22 mouse cellular contexts compared by ENCODE assay signal in the genomic region with DNA sequence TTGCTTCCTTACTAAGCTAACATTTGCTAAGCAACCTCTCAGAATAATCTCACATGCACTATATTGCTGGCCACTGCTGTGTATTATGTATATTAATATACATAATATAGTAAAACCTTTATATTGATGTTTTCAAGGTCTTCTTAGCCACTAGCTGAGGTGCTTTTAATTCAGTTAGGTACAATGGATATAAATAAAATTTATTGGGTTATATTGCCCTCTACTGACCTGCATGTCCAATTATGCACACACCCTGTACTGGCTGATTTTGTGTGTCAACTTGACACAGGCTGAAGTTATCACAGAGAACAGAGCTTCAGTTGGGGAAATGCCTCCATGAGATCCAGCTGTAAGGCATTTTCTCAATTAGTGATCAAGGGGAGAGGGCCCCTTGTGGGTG. TPM values are rescaled to one million over a fixed set of nuclear protein-coding genes. Genes with fewer than 3 reads are reported as not detected.
A peak's percentile ranks its signal among the peaks of the same experiment; 100 is the strongest.
DNase-seq lines count a peak whose midpoint lies in the region; ATAC-seq and TF ChIP-seq lines count a peak whose summit lies in the region.
"Had no signal": no experiment of that assay in that cellular context is flagged by ENCODE, and none has a peak within 500 bp of the region (broad histone marks: within the 10 kb centered on the region; RNA-seq: fewer than 3 reads in every experiment).

No protein-coding gene starts in this region.

- H3K27ac ChIP-seq in heart, adult 2 months: no peak overlapping the region
- H3K27ac ChIP-seq in heart, embryonic 10.5 days: no peak overlapping the region
- H3K27ac ChIP-seq in lung, embryonic 14.5 days (ENCODE audit: low read depth): no peak overlapping the region
- H3K27ac ChIP-seq in liver, embryonic 15.5 days (replicated peaks): peak overlapping the region; percentile 73
- H3K27ac ChIP-seq in thymus, adult 2 months (ENCODE audit: control insufficient read depth, insufficient read depth, low read length): no peak overlapping the region
- H3K27ac ChIP-seq: embryonic facial prominence, embryonic 12.5 days; hindbrain, embryonic 10.5 days; kidney, embryonic 15.5 days; limb, embryonic 13.5 days; neural tube, embryonic 13.5 days had no signal

- no peaks in the 10 kb centered on the region for H3K4me1 ChIP-seq in heart, adult 2 months (ENCODE audit: control insufficient read depth, insufficient read depth, low read length)
- H3K4me1 ChIP-seq in heart, embryonic 10.5 days: peaks cover 16% of the 10 kb centered on the region
- H3K4me1 ChIP-seq in lung, embryonic 14.5 days (ENCODE audit: insufficient read depth): no peaks in the 10 kb centered on the region
- H3K4me1 ChIP-seq in lung, adult 2 months (ENCODE audit: control insufficient read depth, insufficient read depth, low read length): no peaks in the 10 kb centered on the region
- peaks cover 35% of the 10 kb centered on the region for H3K4me1 ChIP-seq in liver, embryonic 15.5 days (replicated peaks)
- H3K4me1 ChIP-seq in thymus, adult 2 months (replicated peaks; ENCODE audit: control insufficient read depth, insufficient read depth, low read length): no peaks in the 10 kb centered on the region
- H3K4me1 ChIP-seq: hindbrain, embryonic 10.5 days; kidney, embryonic 15.5 days; neural tube, embryonic 13.5 days had no signal

- no peak for TF ChIP-seq EP300 in heart, adult 2 months (IDR thresholded peaks at IDR 0.05; ENCODE audit: insufficient read depth, low read depth, low read length)

- no peak overlapping the region for H3K4me3 ChIP-seq in heart, adult 2 months
- no peak overlapping the region for H3K4me3 ChIP-seq in heart, embryonic 10.5 days
- H3K4me3 ChIP-seq in lung, embryonic 14.5 days (ENCODE audit: low read depth, low read length): no peak overlapping the region
- no peak overlapping the region for H3K4me3 ChIP-seq in lung, adult 2 months (replicated peaks; ENCODE audit: extremely low read depth, low read depth, low read length)
- H3K4me3 ChIP-seq in liver, embryonic 15.5 days (replicated peaks): no peak overlapping the region
- H3K4me3 ChIP-seq in thymus, adult 2 months (ENCODE audit: control insufficient read depth, insufficient read depth, low read length): no peak overlapping the region
- H3K4me3 ChIP-seq: embryonic facial prominence, embryonic 12.5 days; hindbrain, embryonic 10.5 days; kidney, embryonic 15.5 days; limb, embryonic 13.5 days; neural tube, embryonic 13.5 days had no signal

- TF ChIP-seq CTCF in heart, adult 2 months (IDR thresholded peaks at IDR 0.05): peak; percentile 43
- TF ChIP-seq CTCF in lung, embryonic 14.5 days (IDR thresholded peaks at IDR 0.05; ENCODE audit: low read depth): 0 out of 2 replicates have a peak, but pooled peaks have one; percentile 4
- no peak for TF ChIP-seq CTCF in lung, adult 2 months (IDR thresholded peaks at IDR 0.05; ENCODE audit: insufficient read depth, low read length)
- no peak for TF ChIP-seq CTCF in brain, embryonic 14.5 days (IDR thresholded peaks at IDR 0.05; ENCODE audit: borderline replicate concordance, extremely low read depth, insufficient read depth, insufficient read length)
- TF ChIP-seq CTCF in thymus, adult 2 months (IDR thresholded peaks at IDR 0.05; ENCODE audit: borderline replicate concordance, control insufficient read depth, extremely low read depth, insufficient read depth, low read length, poor library complexity): no peak

- ATAC-seq in lung, embryonic 14.5 days (ENCODE audit: insufficient read depth): no peak
- peak; percentile 77 for ATAC-seq in liver, embryonic 15.5 days (ENCODE audit: insufficient read depth)
- ATAC-seq: inflammation-experienced regulatory T-cells, adult 6 months had no signal

- no peaks in the 10 kb centered on the region for H3K27me3 ChIP-seq in heart, adult 2 months (ENCODE audit: control insufficient read depth, insufficient read depth, low read length)
- no peaks in the 10 kb centered on the region for H3K27me3 ChIP-seq in heart, embryonic 10.5 days (ENCODE audit: insufficient read depth, poor library complexity, severe bottlenecking)
- no peaks in the 10 kb centered on the region for H3K27me3 ChIP-seq in lung, embryonic 14.5 days (ENCODE audit: insufficient read depth, low read length)
- no peaks in the 10 kb centered on the region for H3K27me3 ChIP-seq in liver, embryonic 15.5 days
- H3K27me3 ChIP-seq in thymus, adult 2 months (ENCODE audit: control insufficient read depth, insufficient read depth, low read length): no peaks in the 10 kb centered on the region
- H3K27me3 ChIP-seq: embryonic facial prominence, embryonic 12.5 days; kidney, embryonic 15.5 days; limb, embryonic 13.5 days; neural tube, embryonic 13.5 days had no signal

- DNase-seq in heart, adult 2 months: no peak
- no peak for DNase-seq in heart, embryonic 10.5 days (ENCODE audit: low spot score)
- no peak for DNase-seq in lung, embryonic 14.5 days
- DNase-seq in lung, adult 2 months: no peak
- peak; percentile 43 for DNase-seq in brain, embryonic 14.5 days (ENCODE audit: low read depth)
- no peak for DNase-seq in thymus, adult 2 months
- DNase-seq in embryo, embryonic 10.5 days (ENCODE audit: low spot score): no peak
- DNase-seq: cerebellum, adult 11 months; cerebellum, postnatal 36 days; lung, postnatal 10 days; right cerebral cortex, postnatal 14 days; thymus, postnatal 14 days had no signal

- H3K9ac ChIP-seq in heart, adult 2 months (ENCODE audit: low read depth, low read length): no peak overlapping the region
- no peak overlapping the region for H3K9ac ChIP-seq in lung, embryonic 14.5 days
- H3K9ac ChIP-seq in liver, embryonic 15.5 days: no peak overlapping the region
- H3K9ac ChIP-seq: embryonic facial prominence, embryonic 12.5 days; kidney, embryonic 15.5 days; limb, embryonic 13.5 days; neural tube, embryonic 13.5 days had no signal

- no peaks in the 10 kb centered on the region for H3K79me2 ChIP-seq in heart, adult 2 months (replicated peaks; ENCODE audit: control insufficient read depth, insufficient read depth, low read length)

- no peaks in the 10 kb centered on the region for H3K9me3 ChIP-seq in heart, embryonic 10.5 days
- H3K9me3 ChIP-seq in lung, embryonic 14.5 days (ENCODE audit: low read depth, low read length): no peaks in the 10 kb centered on the region
- no peaks in the 10 kb centered on the region for H3K9me3 ChIP-seq in liver, embryonic 15.5 days (replicated peaks)
- H3K9me3 ChIP-seq: embryonic facial prominence, embryonic 12.5 days; hindbrain, embryonic 10.5 days; kidney, embryonic 15.5 days; limb, embryonic 13.5 days; neural tube, embryonic 13.5 days had no signal

- intact Hi-C loops in heart, adult 2 months (cut with DNase I): no loop called here

- TF ChIP-seq POLR2A in heart, adult 2 months (IDR thresholded peaks at IDR 0.05; ENCODE audit: insufficient read depth, low read depth, low read length): no peak
- no peak for TF ChIP-seq POLR2A in lung, adult 2 months (IDR thresholded peaks at IDR 0.05; ENCODE audit: borderline replicate concordance, extremely low read depth, low read depth, low read length)
- TF ChIP-seq POLR2A in brain, embryonic 14.5 days (IDR thresholded peaks at IDR 0.05; ENCODE audit: borderline replicate concordance, extremely low read depth, insufficient read depth, insufficient read length, poor library complexity, severe bottlenecking): no peak
- TF ChIP-seq POLR2A in thymus, adult 2 months (IDR thresholded peaks at IDR 0.05; ENCODE audit: control insufficient read depth, extremely low read depth, insufficient read depth, low read length, poor library complexity): no peak

- H3K36me3 ChIP-seq in heart, adult 2 months (ENCODE audit: control insufficient read depth, insufficient read depth, low read length): no peaks in the 10 kb centered on the region; the same call in 1 of the 2 replicates
- H3K36me3 ChIP-seq in heart, embryonic 10.5 days: peaks cover 17% of the 10 kb centered on the region
- H3K36me3 ChIP-seq in lung, embryonic 14.5 days (ENCODE audit: insufficient read depth): no peaks in the 10 kb centered on the region; the same call in 1 of the 2 replicates
- H3K36me3 ChIP-seq in liver, embryonic 15.5 days (replicated peaks): peaks cover 13% of the 10 kb centered on the region
- H3K36me3 ChIP-seq in thymus, adult 2 months (ENCODE audit: control insufficient read depth, insufficient read depth, low read length): peaks cover 13% of the 10 kb centered on the region

- no peak overlapping the region for H3K4me2 ChIP-seq in lung, embryonic 14.5 days
- H3K4me2 ChIP-seq in liver, embryonic 15.5 days: no peak overlapping the region
- H3K4me2 ChIP-seq: embryonic facial prominence, embryonic 12.5 days; kidney, embryonic 15.5 days; limb, embryonic 13.5 days; neural tube, embryonic 13.5 days had no signal

RNA-seq across cellular contexts. Expression of a gene that starts 41.2 kb away (rescaled TPM):
- total RNA-seq in heart, adult 2 months (2021): 10 to 100 TPM; 22.1 to 25.6 TPM
- polyA plus RNA-seq in heart, adult 2 months (2012; rRNA removed): 17.8 and 25.7 TPM in 2 replicates
- polyA plus RNA-seq in heart, embryonic 10.5 days (2016; fragmentation: Nextera tagmentation; extraction: Ambion mirVana): 28.7 and 43.6 TPM in 2 replicates
- 16.4 and 17.9 TPM in 2 replicates for polyA plus RNA-seq in lung, embryonic 14.5 days (2014; fragmentation: Nextera tagmentation; extraction: Ambion mirVana)
- 10.8 and 13.6 TPM in 2 replicates for polyA plus RNA-seq in lung, adult 2 months (2012; rRNA removed)
- polyA plus RNA-seq in brain, embryonic 14.5 days (2012; rRNA removed): 15.8 and 19.4 TPM in 2 replicates
- 7.4 and 9.1 TPM in 2 replicates for polyA plus RNA-seq in liver, embryonic 15.5 days (2015; fragmentation: Nextera tagmentation; extraction: Ambion mirVana)
- polyA plus RNA-seq in thymus, adult 2 months (2012; rRNA removed): 17.0 and 17.1 TPM in 2 replicates

RNA-seq across cellular contexts. Expression of a gene that starts 41.9 kb away (rescaled TPM):
- total RNA-seq in heart, adult 2 months (2021): not detected
- polyA plus RNA-seq in heart, adult 2 months (2012; rRNA removed): 0.06 TPM in 1 of 2 replicates, not detected in the other
- polyA plus RNA-seq in heart, embryonic 10.5 days (2016; fragmentation: Nextera tagmentation; extraction: Ambion mirVana): 0.03 and 0.06 TPM in 2 replicates
- polyA plus RNA-seq in lung, embryonic 14.5 days (2014; fragmentation: Nextera tagmentation; extraction: Ambion mirVana): not detected in 2 replicates
- polyA plus RNA-seq in lung, adult 2 months (2012; rRNA removed): 0.38 and 0.56 TPM in 2 replicates
- 0.09 and 0.25 TPM in 2 replicates for polyA plus RNA-seq in brain, embryonic 14.5 days (2012; rRNA removed)
- not detected in 2 replicates for polyA plus RNA-seq in liver, embryonic 15.5 days (2015; fragmentation: Nextera tagmentation; extraction: Ambion mirVana)
- polyA plus RNA-seq in thymus, adult 2 months (2012; rRNA removed): 0.04 TPM in 1 of 2 replicates, not detected in the other
- polyA plus RNA-seq: C2C12; limb, embryonic 13.5 days; spleen, adult 2 months; stomach, embryonic 16.5 days had no signal

Comparison
In these comparisons a context has a peak if more than half of its experiments do, and no peak if none do; other contexts are left out.
1. CTCF ChIP-seq: peak in heart, adult 2 months (single experiment) and lung, embryonic 14.5 days (single experiment); none in lung, adult 2 months (single experiment), brain, embryonic 14.5 days (single experiment) and thymus, adult 2 months (single experiment).